Mouse (Mus musculus) kidney, adult 2 months (tissue): ENCODE data around the gene 4933405L10Rik. TPM values are rescaled to one million over a fixed set of nuclear protein-coding genes. Genes with fewer than 3 reads are reported as not detected.

ENCODE experiments used
- DNase-seq: peaks from one replicate; pipeline ENCODE4 v3.0.0; 2021
- H3K27ac ChIP-seq: fragments of 200-500 bp; 2 replicates; pipeline ENCODE4 v1.5.1; 2012; ENCODE audit warnings: low read depth, low read length, control low read depth, inconsistent platforms; ENCODE audit not compliant: insufficient read depth
- H3K27me3 ChIP-seq: fragments of 200-500 bp; replicated peaks from 2 replicates; pipeline ENCODE4 v1.6.1; 2012; ENCODE audit warnings: mild to moderate bottlenecking, moderate library complexity, low read length, inconsistent platforms; ENCODE audit not compliant: control insufficient read depth, insufficient read depth
- H3K36me3 ChIP-seq: fragments of 200-500 bp; 2 replicates; pipeline ENCODE4 v1.6.1; 2012; ENCODE audit warnings: mild to moderate bottlenecking, moderate library complexity, low read length, inconsistent platforms; ENCODE audit not compliant: control insufficient read depth, insufficient read depth
- H3K4me1 ChIP-seq: fragments of 200-500 bp; 2 replicates; pipeline ENCODE4 v1.6.1; 2011; ENCODE audit warnings: low read length; ENCODE audit not compliant: control insufficient read depth, insufficient read depth
- H3K4me3 ChIP-seq: fragments of 200-500 bp; 2 replicates; pipeline ENCODE4 v1.5.1; 2011; ENCODE audit warnings: mild to moderate bottlenecking, low read depth, low read length, control low read depth; ENCODE audit not compliant: insufficient read depth
- CTCF ChIP-seq: fragments of 200-500 bp; conservative IDR thresholded peaks from 2 replicates; pipeline ENCODE4 v1.5.1; 2011; ENCODE audit warnings: low read depth, mild to moderate bottlenecking, control low read depth, low read length, moderate library complexity, mixed read lengths; ENCODE audit not compliant: insufficient read depth, insufficient read length
- POLR2A ChIP-seq: fragments of 200-500 bp; IDR thresholded peaks from one replicate; pipeline ENCODE4 v1.6.1; 2011; ENCODE audit warnings: low read depth, low read length, control low read depth
- WGBS: fragments of 180-500 bp; shearing (Covaris S2); methylation state at CpG from one replicate; pipeline ENCODE4 v1.1.7; 2018; 5-methylcytosine and 5-hydroxymethylcytosine counted together
- polyA plus RNA-seq: library from polyadenylated mRNA; depleted of rRNA; stranded (reverse); fragments of >200 nt; gene quantifications from 2 replicates; pipeline ENCODE4 v1.2.3, GENCODE M21; 2012; rRNA removed

The 4933405L10Rik gene
- polyA plus RNA-seq, 1 experiment, result 0.19 TPM

GRCm38 (mm10) chr8:105754688-105755087, 47.2 kb downstream of the 4933405L10Rik start:
- Histone ChIP-seq H3K4me3 (no peak overlapping the region), H3K27ac (no peak overlapping the region), H3K36me3 (no peaks in the 10 kb centered on the region), H3K27me3 (no peaks in the 10 kb centered on the region), H3K4me1 (peaks cover 7% of the 10 kb centered on the region; the same call in 1 of the 2 replicates)
- DNase-seq, result no peak
- TF ChIP-seq POLR2A (no peak), CTCF (no peak)
- 82% methylated on average over 2 of the region's 2 CpGs for WGBS

- H3K27ac ChIP-seq, result no peak overlapping the region; the same call in 1 of the 2 replicates
Observed at GRCm38 (mm10) chr8:105757796-105758276, 50.4 kb downstream of the 4933405L10Rik start.

GRCm38 (mm10) chr8:105758277-105759108, 51.0 kb downstream of the 4933405L10Rik start, which contains the start of gene Gfod2:
Gene Gfod2 (minus strand): TSS chr8:105758664.
- Histone ChIP-seq H3K4me3 (peak within 1 kb of the TSS; percentile 84), H3K27me3 (no peaks in the 10 kb centered on the region), H3K36me3 (no peaks in the 10 kb centered on the region), H3K4me1 (peaks cover 4% of the 10 kb centered on the region; the same call in 1 of the 2 replicates), H3K27ac (peak within 1 kb of the TSS; percentile 49)
- TF ChIP-seq POLR2A, result peak; percentile 1
- TF ChIP-seq CTCF, result no peak
- peak; percentile 99 for DNase-seq
- WGBS, result 3% methylated on average over 57 of the region's 57 CpGs

More at GRCm38 (mm10) chr8:105757796-105758276, 50.4 kb downstream of the 4933405L10Rik start:
- H3K4me3 ChIP-seq, result peak overlapping the region; percentile 84
- no peaks in the 10 kb centered on the region for H3K36me3 ChIP-seq
- TF ChIP-seq CTCF (no peak), POLR2A (no peak)
- H3K27me3 ChIP-seq, result no peaks in the 10 kb centered on the region
- DNase-seq, result no peak
- 3% methylated on average over 12 of the region's 12 CpGs for WGBS
- peaks cover 4% of the 10 kb centered on the region; the same call in 1 of the 2 replicates for H3K4me1 ChIP-seq

Other genes starting within 250 kb of the 4933405L10Rik start
- 11.9 and 19.3 TPM in 2 replicates for gene Tppp3, start 236.1 kb upstream of the 4933405L10Rik start, polyA plus RNA-seq
- gene Zdhhc1, start 210.8 kb upstream of the 4933405L10Rik start, polyA plus RNA-seq, result 47.6 and 57.7 TPM in 2 replicates
- 310 and 336 TPM in 2 replicates for gene Hsd11b2, start 188.9 kb upstream of the 4933405L10Rik start, polyA plus RNA-seq
- 161 and 182 TPM in 2 replicates for gene Atp6v0d1, start 141.6 kb upstream of the 4933405L10Rik start, polyA plus RNA-seq
- 50.6 and 54.8 TPM in 2 replicates for gene Ripor1, start 102.4 kb upstream of the 4933405L10Rik start, polyA plus RNA-seq
- 13.3 and 16.7 TPM in 2 replicates for gene Ctcf, start 71.1 kb upstream of the 4933405L10Rik start, polyA plus RNA-seq
- 0.13 and 0.31 TPM in 2 replicates for gene Agrp, start 70.3 kb upstream of the 4933405L10Rik start, polyA plus RNA-seq
- 0.88 and 2.7 TPM in 2 replicates for gene Carmil2, start 21.4 kb upstream of the 4933405L10Rik start, polyA plus RNA-seq
- gene Acd, start 6.6 kb upstream of the 4933405L10Rik start, polyA plus RNA-seq, result 39.9 and 44.4 TPM in 2 replicates
- gene Pard6a, start 6.5 kb upstream of the 4933405L10Rik start, polyA plus RNA-seq, result 18.7 and 20.8 TPM in 2 replicates
- gene Enkd1, start 555 bp downstream of the 4933405L10Rik start, polyA plus RNA-seq, result 6.8 and 7.6 TPM in 2 replicates
- gene Gfod2, start 51.0 kb downstream of the 4933405L10Rik start, polyA plus RNA-seq, result 7.5 and 7.8 TPM in 2 replicates
- gene Ranbp10, start 119.7 kb downstream of the 4933405L10Rik start, polyA plus RNA-seq, result 22.1 and 24.8 TPM in 2 replicates
- gene Tsnaxip1, start 120.1 kb downstream of the 4933405L10Rik start, polyA plus RNA-seq, result 0.05 TPM in 1 of 2 replicates, not detected in the other
- gene Cenpt, start 145.6 kb downstream of the 4933405L10Rik start, polyA plus RNA-seq, result 6.7 and 7.3 TPM in 2 replicates
- gene Thap11, start 147.5 kb downstream of the 4933405L10Rik start, polyA plus RNA-seq, result 41.5 and 45.3 TPM in 2 replicates
- 34.5 and 61.6 TPM in 2 replicates for gene Nutf2, start 152.9 kb downstream of the 4933405L10Rik start, polyA plus RNA-seq
- gene Edc4, start 173.2 kb downstream of the 4933405L10Rik start, polyA plus RNA-seq, result 38.5 and 47.9 TPM in 2 replicates
- gene Nrn1l, start 185.9 kb downstream of the 4933405L10Rik start, polyA plus RNA-seq, result 0.77 and 1.1 TPM in 2 replicates
- 44.9 and 51.0 TPM in 2 replicates for gene Pskh1, start 192.8 kb downstream of the 4933405L10Rik start, polyA plus RNA-seq
- 1.0 and 1.5 TPM in 2 replicates for gene Ctrl, start 226.2 kb downstream of the 4933405L10Rik start, polyA plus RNA-seq
- 71.2 and 88.0 TPM in 2 replicates for gene Psmb10, start 230.8 kb downstream of the 4933405L10Rik start, polyA plus RNA-seq
- gene Lcat, start 235.7 kb downstream of the 4933405L10Rik start, polyA plus RNA-seq, result 2.2 and 2.4 TPM in 2 replicates